Mouse (Mus musculus) ES-CJ7 (cell line): Measurements from ENCODE around the gene Nfkbie.

Experiments used
- DNase-seq: peaks from one replicate; pipeline ENCODE4 v3.0.0; 2011; ENCODE audit warnings: low read depth, low spot score

Gene Nfkbie

DNA sequence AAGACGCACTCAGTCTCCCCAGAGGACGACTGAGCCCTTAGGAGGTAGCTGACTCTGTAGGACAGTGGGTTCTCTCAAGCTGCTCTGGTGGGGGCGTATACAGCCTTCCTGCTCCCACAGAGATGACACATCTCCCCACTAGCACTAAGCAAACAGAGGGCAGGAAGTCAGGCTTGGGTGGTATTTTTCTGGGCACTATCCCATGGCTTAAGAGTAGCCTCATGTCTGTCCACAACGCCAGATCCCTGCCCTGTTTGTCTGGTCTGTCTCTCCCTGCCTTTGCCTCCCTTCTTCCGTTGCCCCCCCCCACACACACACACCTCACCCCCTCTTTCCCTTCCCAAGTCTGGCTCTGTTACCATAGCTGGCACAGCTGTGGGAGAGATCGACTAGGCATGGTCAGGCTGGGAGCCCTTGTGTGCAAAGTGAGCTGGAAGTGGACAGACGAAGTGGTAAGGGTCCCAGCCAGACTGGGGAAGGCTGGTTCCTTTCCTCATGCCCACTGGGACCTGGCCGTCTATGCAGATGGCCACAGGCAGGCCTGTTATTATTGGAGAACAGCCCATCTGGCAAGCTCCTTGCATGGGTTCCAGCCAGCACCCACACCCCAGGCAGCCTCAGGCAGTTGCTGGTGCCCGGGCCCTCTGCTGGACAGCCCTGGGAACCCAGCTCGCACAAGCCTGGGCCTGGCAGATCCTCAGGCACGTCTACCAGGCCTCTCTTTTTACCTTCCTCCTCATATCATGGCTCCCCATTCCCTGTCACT, 41.3 kb downstream of the Nfkbie start:
- no peak for DNase-seq

DNA sequence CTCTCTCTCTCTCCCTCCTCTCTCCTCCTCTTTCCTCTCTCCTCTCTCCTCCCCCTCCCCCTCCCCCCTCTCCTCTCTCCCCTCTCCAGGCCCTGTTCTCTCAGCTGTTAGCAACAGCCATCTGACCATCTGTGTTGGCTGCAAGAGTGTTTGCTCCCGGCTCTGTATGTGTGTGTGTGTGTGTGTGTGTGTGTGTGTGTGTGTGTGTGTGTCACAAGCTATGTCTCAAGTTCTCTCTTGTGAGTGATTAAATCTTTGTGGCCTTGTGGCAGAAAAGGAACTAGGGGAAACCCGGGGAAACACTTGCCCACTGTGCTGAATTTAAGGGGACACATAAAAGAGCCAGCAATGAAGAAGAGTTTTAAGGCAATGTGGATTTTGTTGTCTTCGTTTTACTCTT, 42.3 kb downstream of the Nfkbie start:
- no peak for DNase-seq

- DNase-seq: no peak
Observed at GRCm38 (mm10) chr17:45598376-45598775, 42.9 kb downstream of the Nfkbie start.

GRCm38 (mm10) chr17:45598891-45599290, 43.4 kb downstream of the Nfkbie start:
- no peak for DNase-seq

DNA sequence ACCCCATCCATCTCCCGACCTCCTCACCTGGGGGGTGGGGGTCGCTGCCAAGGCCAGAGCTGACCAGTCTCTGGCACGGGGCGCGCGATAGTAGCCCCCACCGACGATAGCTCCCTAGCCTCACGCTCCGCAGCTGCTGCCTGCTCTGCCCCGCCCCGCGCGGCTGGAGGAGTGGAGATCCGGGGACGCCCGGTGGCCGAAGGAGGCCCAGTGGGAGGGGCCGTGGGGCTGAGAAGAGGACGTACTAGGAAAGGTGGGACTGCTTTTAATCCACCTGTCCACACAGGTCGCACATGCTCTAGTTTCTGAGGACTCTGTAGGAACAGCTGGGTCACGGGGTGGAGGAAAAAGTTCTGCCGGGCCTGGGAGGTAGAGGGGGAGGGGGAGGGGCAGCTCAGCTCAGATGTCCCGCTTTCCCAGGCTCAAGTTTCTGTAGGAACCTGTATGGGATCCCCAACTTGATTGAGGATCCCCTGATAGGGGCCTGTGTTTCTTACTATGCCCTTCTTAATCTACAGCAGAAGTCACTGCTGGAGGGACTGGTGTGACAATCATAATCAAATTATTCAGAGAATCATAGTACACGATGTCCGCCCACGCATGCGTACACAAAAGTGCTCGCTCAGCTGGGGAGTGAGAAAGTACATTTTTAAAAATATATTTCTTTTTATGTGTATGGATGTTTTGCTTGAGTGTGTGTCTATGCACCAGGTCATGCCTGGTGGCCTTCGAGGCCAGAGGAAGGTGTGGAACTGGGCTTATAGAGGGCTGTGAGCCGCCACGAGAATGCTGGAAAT, 44.1 kb downstream of the Nfkbie start, which contains the start of gene Slc29a1:
TSS of gene Slc29a1 (minus strand) at position 161 of the 797 bp plus-strand sequence.
- peak; percentile 85 for DNase-seq

- no peak for DNase-seq
Observed at GRCm38 (mm10) chr17:45600267-45600666, 44.8 kb downstream of the Nfkbie start.

DNA sequence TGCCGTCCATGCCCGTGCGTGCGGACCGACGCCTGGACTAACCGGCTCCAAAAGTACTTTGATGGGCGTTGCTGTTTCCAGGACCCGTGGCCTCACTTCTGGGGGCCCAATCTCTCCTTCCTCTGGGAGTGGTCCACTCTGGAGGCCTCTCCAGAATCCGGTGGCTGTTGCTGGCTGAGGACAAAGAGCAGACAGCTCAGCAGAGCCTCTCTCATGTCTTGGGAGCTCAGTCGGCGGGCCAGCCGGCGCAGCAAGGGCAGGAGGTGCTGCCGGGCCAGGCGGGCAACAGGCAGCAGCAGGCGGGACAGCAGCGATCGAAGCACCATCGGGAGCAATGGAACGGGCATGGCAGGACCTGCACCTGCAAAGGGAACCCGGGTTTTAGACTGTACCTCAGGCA, 45.8 kb downstream of the Nfkbie start:
- no peak for DNase-seq

GRCm38 (mm10) chr17:45601877-45602304, 46.4 kb downstream of the Nfkbie start, which contains the start of gene Mymx:
TSS of gene Mymx (minus strand) at chr17:45602102.
- DNase-seq: peak; percentile 100

GRCm38 (mm10) chr17:45602984-45603383, 47.5 kb downstream of the Nfkbie start:
- DNase-seq: peak; percentile 53

- DNase-seq: peak; percentile 93
Observed at GRCm38 (mm10) chr17:45606992-45607879, 51.7 kb downstream of the Nfkbie start.

GRCm38 (mm10) chr17:45608396-45608795, 52.9 kb downstream of the Nfkbie start:
- DNase-seq: no peak

GRCm38 (mm10) chr17:45610144-45610866, 54.8 kb downstream of the Nfkbie start:
- DNase-seq: peak; percentile 86

DNA sequence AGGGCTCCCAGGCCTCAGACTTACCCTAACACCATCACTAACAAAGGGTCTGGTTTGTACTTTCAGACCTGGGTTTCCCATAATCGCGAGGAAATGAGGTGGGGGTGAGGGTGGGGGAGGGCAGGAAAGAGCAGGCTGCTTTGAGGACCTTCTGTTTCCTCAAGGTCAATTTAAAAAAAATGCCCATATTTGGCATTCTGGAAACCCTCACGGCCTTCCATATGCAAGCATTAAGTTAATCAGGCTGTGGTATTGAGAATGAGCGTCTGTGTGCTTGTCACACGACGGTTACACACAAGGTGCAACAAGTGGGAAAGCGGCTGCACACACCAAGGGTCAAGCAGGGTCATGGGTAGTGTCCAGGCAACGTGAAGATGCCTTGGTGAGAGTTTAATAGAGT, 56.5 kb downstream of the Nfkbie start:
- no peak for DNase-seq
